Mouse (Mus musculus) CH12.LX (cell line): ENCODE measurements around the gene Sun1.

ENCODE experiments used
- CHD2 ChIP-seq: IDR thresholded peaks from 2 replicates; pipeline ENCODE4 v1.6.1; 2011; ENCODE audit warnings: low read length, improper control_type of control experiment
- CTCF ChIP-seq, 2 experiments: IDR thresholded peaks in 1 of 2; conservative IDR thresholded peaks in 1 of 2; 2 replicates each; pipeline ENCODE4 v1.5.1; 2011 to 2012; ENCODE audit warnings: low read depth in 2 of 2, low read length in 2 of 2, improper control_type of control experiment in 1 of 2, inconsistent platforms in 1 of 2, mild to moderate bottlenecking in 1 of 2, moderate library complexity in 1 of 2
- EP300 ChIP-seq: IDR thresholded peaks from 2 replicates; pipeline ENCODE4 v1.6.1; 2011; ENCODE audit warnings: low read length, improper control_type of control experiment
- GABPA ChIP-seq: IDR thresholded peaks from 2 replicates; pipeline ENCODE4 v1.6.1; 2012; ENCODE audit warnings: low read depth, low read length, improper control_type of control experiment, inconsistent platforms; ENCODE audit not compliant: insufficient replicate concordance
- IRF4 ChIP-seq: IDR thresholded peaks from 2 replicates; pipeline ENCODE4 v1.6.1; 2014; ENCODE audit warnings: low read depth, mild to moderate bottlenecking, inconsistent platforms, low read length, improper control_type of control experiment
- MAX ChIP-seq: IDR thresholded peaks from 2 replicates; pipeline ENCODE4 v1.6.1; 2011; ENCODE audit warnings: low read length, improper control_type of control experiment
- MAZ ChIP-seq: IDR thresholded peaks from 2 replicates; pipeline ENCODE4 v1.6.1; 2012; ENCODE audit warnings: low read depth, mild to moderate bottlenecking, inconsistent platforms, low read length, improper control_type of control experiment, moderate library complexity
- POLR2A ChIP-seq: IDR thresholded peaks from 2 replicates; pipeline ENCODE4 v1.6.1; 2011; ENCODE audit warnings: low read depth, mild to moderate bottlenecking, improper control_type of control experiment, low read length
- RAD21 ChIP-seq: IDR thresholded peaks from 2 replicates; pipeline ENCODE4 v1.6.1; 2011; ENCODE audit warnings: low read depth, mild to moderate bottlenecking, low read length, improper control_type of control experiment, moderate library complexity
- SMC3 ChIP-seq: IDR thresholded peaks from 2 replicates; pipeline ENCODE4 v1.6.1; 2011; ENCODE audit warnings: low read depth, low read length, improper control_type of control experiment
- USF1 ChIP-seq: IDR thresholded peaks from 2 replicates; pipeline ENCODE4 v1.6.1; 2014; ENCODE audit warnings: low read depth, mild to moderate bottlenecking, inconsistent platforms, low read length, improper control_type of control experiment
- ZMIZ1 ChIP-seq: IDR thresholded peaks from 2 replicates; pipeline ENCODE4 v1.6.1; 2012; ENCODE audit warnings: low read depth, mild to moderate bottlenecking, inconsistent platforms, low read length, improper control_type of control experiment
- ZNF384 ChIP-seq: IDR thresholded peaks from 2 replicates; pipeline ENCODE4 v1.6.1; 2012; ENCODE audit warnings: low read depth, low read length, improper control_type of control experiment, inconsistent platforms

DNA sequence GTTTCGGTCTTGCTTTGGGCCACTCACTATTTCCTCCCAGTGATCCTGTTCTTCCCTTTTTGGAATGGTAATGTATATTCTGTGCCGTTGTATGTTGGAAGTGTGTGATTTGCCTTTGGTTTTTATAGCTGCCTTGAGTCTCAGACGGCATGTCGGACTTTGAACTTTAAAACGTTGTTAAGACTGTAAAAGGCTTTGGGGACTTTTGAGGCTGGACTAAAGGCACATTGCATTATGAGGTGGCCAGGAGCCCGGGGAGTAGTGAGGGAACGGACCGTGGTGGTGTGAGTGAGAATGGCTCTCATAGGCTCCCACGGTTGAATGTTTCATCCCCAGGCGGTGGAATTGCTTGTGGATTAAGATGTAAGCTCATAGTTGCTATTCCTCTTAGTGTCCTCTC is 96.7 kb downstream of the Sun1 start:
- TF ChIP-seq CHD2, result no peak
- no peak for TF ChIP-seq CTCF (conservative IDR thresholded peaks at IDR 0.05 in 1 of 2, IDR thresholded peaks at IDR 0.05 in 1 of 2; ENCODE audit: low read depth in 2 of 2, low read length in 2 of 2)
- no peak for TF ChIP-seq EP300
- TF ChIP-seq ZMIZ1, result no peak
- TF ChIP-seq SMC3, result no peak
- TF ChIP-seq USF1, result no peak
- no peak for TF ChIP-seq GABPA
- TF ChIP-seq MAZ, result no peak
- TF ChIP-seq IRF4, result no peak
- no peak for TF ChIP-seq MAX
- TF ChIP-seq RAD21, result no peak
- TF ChIP-seq ZNF384, result no peak
- no peak for TF ChIP-seq POLR2A
